Mouse (Mus musculus) cerebellum, adult 8-10 months (tissue): ENCODE data around the gene Cphx1.
"Not testable (repeated sequence)": the region's sequence is repeated elsewhere in the genome, so short reads cannot be mapped to it uniquely, and the experiment has no call there.

Experiments
- DNase-seq: peaks from one replicate; pipeline ENCODE4 v3.0.0; 2022

The Cphx1 gene

DNA sequence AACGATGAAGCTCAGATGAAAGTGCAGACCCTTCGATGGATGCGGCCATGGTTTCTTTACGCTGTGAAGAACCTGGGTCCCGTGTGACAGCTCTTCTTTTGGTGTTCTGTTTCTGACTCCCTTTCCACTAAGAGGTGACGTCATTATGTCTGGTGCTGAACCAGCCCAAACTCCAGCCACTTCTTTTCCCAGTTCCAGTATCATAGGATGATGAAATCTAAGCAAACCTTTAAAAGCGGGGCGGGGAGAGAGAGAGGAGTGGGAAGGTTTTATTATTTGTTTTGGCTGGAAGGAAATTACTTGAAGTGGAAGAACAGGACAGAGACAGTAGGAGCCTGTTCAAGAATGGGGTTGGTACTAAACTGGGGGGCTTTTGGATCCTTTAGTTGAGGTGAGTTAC lies at the start of gene Cphx1:
Gene Cphx1 (plus strand): TSS at position 301 of the 400 bp plus-strand sequence.
- DNase-seq, result not testable (repeated sequence)

DNA sequence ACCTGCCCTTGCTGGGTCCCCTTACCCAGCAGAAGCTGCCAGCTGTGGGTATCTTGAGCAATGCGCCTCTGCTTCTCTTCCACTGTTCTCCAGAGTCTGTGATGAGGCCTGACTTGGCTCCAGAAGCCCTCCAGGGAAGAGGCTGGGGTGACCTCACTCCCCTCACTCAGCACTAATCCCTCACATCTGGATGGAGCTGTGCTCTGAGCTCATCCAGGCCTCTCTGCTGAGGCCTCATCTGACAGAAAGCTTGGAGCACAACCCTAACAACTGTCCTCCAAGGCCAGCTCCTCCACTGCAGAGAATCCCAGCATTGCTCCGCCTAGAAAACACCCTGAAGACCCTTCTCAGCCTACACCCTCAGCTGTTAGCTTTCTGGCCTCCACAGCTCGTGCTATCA lies 43.5 kb upstream of the Cphx1 start:
- DNase-seq, result not testable (repeated sequence)

DNA sequence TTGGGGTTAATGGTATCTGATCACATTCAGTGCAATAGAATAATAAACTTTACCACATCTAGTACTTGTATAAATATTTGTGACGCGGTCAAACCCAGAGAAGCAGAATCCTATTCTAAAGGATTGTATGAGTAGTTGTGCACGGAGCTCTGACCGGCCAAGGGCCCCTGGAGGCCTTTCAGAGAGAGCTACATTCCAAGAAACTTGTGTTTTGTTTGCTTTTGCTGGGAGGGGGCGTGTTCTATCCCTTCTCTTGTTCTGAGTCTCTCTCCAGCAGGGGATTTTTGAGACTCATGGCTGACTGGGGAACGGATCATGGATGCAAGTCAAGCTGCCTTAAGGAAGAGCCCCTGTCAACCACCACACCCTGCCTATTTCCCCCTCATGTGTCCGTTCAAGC lies 42.4 kb upstream of the Cphx1 start:
- DNase-seq, result not testable (repeated sequence)

DNA sequence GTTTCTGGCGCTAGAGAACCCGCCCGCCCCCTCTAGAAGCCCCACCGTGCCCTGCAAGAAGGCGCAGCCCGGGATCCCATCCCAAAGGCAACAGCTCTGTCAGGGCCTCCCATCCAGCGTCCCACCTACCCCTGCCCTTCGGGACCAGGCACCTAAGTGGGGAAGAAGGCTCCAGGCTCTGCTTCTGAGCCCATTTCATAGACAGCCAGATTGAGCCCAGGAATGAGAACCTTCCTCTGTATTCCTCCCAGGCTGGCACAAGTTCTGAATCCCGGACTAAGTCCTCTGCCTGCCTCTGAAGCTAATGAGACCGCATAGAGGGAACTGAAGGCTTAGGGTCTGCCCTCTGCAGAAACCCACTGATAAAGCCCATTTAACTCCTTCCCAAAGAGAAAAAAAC lies 35.1 kb upstream of the Cphx1 start, which contains the start of gene Plac9a:
Gene Plac9a (minus strand): TSS at position 101 of the 400 bp plus-strand sequence.
- not testable (repeated sequence) for DNase-seq

DNA sequence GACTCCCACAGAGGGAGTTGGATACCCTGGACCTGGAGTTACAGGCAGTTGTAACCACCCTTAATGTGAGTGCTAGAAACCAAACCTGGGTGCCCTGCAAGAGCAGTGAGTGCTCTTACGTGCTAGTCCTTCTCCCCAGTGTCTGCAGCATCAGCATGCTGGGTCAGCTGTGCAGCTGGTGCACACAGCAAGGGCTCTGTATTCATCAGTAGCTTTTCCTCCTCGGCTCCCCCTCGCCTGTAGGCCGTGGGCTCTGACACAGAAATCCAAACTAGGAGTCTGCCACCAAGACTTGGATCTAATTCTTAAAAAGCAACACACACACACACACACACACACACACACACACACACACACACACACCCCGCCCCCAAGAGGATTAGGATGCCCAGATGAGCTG lies 32.9 kb upstream of the Cphx1 start:
- DNase-seq, result not testable (repeated sequence)

DNA sequence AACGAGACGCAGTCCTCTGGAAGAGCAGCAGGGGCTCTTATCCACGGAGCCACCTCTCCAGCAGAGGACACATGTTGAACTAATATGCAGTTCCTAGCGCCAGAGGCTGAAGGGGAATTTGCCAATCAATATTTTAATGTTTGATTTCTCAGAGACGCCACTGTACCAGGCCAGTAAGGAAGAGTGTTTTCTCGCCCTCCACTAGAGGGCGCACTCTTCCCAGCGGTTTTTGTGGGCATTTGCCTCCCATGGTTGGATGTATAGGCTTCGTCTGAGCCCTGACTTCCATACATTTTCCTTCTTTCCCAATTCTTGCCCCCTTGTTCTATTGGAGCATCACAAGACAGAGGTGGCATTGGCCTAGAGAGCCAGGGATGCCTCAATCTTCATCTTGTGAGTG lies 30.8 kb upstream of the Cphx1 start:
- DNase-seq, result not testable (repeated sequence)

DNA sequence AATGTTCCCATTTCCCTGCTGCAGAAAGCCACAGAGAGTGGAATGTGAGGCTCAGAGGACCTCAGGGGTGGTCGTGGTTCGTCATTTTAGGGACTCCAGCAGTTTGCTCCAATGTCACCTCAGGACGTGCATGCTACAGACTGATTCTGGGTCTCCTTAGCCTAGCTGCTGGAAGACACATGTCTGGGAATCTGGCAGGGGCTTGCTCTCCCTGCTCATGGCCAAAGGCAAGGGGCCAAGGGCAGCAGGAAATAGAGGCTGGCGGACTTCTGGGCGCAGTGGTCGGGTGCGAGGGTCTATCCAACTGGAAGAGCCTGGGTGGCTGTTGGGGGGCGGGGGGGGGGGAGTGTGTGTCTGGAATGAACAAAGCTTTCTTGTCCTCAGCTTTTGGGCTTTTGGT lies 29.1 kb upstream of the Cphx1 start:
- DNase-seq, result not testable (repeated sequence)

DNA sequence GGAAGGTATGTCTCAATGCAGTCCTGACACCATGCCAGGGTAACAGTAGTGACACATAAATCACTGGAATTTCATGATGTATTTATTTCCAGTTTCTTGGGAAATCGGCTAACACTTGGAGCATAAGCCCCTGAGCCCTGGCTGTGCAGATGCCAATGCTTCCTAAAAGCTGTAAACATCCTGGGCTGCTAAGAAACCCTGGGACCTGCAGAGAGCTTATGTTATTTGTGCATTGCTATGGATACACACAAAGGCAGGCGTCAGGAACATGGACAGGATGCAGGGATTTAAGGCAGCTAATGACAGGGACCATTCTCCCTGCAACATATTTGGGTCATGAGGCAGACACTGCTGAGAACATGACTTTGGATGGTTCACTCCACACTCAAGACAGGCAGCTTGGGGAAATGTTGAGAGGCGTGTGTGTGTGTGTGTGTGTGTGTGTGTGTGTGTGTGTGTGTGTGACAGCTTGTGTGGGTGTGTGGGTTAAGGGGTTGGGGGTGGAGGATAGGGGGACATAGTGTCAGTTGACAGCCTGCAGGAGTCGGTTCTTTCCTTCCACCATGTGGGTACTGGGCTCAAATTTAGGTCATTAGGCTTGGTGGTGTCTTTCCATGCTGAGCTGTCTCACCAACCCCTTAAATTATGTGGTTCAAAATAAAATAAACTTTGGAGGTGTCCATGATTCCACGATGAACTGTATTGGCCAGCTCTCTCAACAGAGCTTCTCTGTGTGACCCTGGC lies 19.5 kb upstream of the Cphx1 start:
- not testable (repeated sequence) for DNase-seq

DNA sequence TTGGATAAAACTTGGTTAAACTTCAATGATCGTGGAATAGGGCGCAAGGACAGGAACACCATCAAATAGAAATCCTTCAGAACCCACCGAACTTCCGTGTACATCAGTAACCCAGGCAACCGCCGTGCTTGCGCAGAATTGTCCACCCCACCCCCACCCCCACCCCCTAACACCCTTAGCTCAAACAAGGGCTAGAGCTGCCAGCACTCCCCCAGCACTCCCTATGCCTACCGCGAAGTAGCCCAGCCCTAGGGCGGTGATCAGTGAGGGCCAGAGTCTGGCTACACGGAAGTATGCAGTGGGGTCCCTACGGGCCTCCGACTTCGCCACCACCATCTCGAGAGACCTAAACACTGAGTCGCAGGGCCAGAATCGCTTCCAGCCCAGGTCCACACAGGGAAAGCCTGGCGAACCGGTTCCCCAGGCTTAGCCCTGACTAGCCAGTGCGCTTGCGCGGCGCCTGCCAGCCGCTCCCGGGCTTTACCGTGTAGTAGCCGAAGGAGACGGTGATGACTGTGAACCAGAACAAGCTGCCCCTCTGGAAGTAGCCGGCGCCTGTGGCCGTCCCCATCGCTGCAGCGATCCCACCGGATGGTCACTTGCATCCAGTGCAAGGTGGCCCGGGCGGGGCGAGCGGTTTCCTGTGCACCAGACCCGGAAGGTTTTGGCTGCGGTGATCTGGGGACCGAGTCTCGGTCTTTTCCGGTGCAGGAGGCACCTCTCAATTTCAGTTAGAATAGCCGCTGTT lies 11.1 kb upstream of the Cphx1 start:
- DNase-seq, result not testable (repeated sequence)

DNA sequence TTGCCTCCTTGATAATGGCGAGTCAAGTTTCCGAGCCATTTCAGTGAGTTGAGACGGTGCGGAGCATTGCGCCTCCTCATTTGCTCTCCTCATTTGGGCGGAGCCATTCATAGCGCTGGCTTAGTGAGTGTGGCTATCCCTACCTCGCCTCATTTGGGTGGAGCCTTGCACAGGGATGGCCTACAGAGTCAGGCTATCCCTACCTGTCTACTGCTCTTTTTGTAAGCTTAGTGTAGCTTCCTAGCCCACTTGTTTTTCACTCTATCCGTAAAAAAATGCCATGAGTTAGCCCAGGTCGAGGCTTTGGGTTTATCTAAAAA lies 10.6 kb upstream of the Cphx1 start, which contains the start of gene Tmem254a:
Gene Tmem254a (minus strand): TSS at position 111 of the 320 bp plus-strand sequence.
- DNase-seq, result not testable (repeated sequence)

DNA sequence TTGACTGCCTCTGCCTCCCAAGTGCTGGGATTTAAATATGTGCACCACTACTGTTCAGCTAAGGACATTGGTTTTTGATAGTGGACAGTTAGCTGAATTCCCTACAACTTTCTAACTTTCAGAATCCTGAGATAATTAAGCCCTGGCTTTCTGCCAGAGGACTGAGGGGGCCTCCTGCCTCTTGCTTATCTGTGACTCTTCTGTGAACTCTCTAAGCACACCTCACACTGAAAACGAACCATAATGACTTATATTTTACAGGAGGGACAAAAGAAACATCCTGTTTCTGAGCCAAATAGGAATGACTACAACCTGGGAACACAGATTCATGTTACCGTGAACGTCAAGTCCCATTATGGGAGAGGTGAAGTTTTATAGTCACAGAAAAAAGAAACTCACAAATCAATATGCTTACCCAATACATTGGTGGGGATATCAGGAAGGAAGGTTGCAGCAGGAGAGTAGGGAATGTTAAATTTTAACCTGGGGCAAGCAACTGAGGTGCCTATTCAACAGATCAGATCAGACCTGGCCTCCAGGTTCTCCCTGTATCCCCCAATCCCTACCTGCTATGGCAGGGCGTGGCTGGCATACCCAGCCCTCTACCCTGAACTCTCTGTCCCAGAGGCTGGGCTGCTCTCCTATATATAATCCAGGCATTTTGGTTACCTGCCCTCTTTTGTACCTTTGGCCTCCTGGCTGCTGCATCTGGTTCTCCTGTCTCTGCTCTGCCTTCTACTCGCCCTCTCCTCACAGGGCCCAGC lies 1.1 kb upstream of the Cphx1 start:
- DNase-seq, result not testable (repeated sequence)

DNA sequence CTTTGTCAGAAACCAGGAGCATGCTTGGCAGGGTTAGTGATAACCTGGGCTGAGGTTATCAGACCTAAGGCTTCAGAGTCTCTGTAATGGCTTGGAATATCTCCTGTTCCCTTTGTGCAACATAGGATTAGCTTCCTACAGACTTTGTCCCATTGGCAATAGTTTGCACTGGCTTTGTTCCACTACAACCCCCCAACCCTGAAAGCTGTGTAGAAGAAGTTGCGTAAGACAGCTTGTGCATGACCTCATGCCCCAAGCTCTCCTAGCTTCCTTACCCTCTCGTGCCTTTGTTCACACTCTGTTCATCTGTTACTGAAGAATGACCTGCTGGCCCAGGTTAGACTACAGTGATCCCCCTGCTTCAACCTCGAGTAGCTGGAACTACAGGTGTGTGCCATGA lies 19.8 kb downstream of the Cphx1 start:
- DNase-seq, result not testable (repeated sequence)

DNA sequence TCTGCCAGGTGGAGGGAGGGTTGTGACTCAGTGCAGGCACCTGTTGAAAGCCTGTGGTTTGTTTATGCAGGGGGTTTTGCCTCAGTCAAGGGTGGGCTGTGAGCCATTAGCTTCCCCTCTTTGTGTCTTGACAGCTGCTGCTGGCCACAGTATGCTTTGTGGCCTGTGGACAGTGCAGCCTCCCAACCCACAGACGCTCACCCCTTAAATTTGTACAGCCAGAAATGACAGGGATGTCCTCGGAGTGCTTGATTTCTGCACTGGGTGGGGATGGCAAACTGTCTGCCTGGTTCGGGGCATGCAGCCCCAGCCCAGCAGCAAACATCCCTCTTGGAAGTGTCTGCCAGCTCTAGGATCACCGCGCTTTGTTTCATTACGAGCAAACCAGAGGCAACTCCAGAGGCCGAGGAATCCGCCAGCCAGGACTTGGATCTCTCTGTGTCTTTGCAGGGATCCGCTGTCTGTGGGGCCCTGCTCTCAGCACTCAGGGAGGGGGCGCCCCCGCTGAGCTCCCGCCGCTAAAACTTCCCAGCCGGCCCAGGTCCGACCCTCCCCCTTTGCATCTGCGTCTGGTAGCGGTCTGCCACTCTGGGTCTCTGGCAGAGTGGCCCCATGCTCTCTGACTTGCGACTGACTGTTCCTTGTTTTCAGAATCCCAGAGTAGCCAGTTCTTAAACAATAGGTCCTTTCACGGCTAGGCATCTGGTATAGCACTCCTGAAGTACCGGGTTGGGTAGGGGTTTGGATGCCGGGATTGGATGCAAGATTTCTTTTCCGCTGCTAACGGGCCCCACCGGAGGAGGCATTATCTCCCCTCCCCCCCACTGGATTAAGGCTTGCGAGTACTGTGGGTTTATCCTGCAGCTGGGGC lies 40.5 kb downstream of the Cphx1 start, which contains the start of gene Duxbl1:
Gene Duxbl1 (plus strand): TSS at position 207 of the 871 bp plus-strand sequence.
- not testable (repeated sequence) for DNase-seq

DNA sequence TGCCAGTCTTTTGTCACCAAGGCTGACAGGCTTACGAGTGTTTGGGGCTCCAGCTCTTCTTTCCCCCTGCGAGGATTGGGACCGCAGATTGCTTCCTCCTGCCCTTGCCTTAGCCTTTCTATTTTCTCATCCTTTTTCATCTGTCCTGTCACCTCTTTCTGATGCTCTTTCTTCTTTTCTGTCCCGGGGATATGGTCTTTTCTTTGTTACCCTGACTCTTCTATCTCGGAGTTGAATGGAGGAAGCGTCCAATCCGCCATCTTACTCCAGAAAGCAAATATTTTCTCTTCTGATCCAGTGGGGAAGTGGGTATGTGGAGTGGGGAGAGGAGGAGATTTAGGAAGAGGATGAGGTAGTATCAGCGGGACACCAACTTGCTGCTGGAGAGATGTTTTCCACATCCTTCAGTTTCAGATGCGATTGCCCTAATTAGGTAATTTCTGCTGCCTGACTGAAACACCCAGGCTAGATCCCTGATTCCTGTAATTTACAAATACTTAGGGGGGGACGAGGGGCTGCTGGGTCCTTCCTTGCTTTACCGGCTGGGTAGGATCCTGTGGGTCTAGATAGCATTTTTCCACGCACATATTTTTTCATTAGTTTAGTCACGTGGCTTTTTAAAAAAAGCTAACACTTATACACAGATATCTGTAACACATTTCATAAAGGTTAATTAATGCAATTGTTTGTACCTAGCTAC lies 41.3 kb downstream of the Cphx1 start:
- not testable (repeated sequence) for DNase-seq

DNA sequence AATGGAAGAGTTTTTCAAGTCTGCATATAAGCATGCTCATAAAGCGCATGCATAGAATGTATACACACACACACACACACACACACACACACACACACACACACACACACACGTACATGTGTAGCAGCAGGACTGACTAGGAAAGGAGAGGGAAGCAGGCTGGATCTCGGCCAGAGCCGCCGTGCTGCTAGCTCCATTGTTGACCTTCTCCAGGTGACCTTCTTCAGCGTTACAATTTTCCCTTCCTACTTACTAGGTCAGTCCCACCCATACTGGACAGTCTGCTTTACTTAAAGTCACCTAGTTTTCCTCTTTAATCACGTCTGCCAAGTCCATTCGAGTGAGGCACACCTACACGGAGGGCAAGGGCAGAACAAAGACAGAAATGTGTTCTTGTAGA lies 43.8 kb downstream of the Cphx1 start:
- DNase-seq, result not testable (repeated sequence)
